Mouse (Mus musculus) heart, postnatal 0 days (tissue): ENCODE results near the gene Atmin.

Source experiments
- CTCF ChIP-seq: IDR thresholded peaks from 2 replicates; pipeline ENCODE4 v1.5.1; 2016; ENCODE audit warnings: antibody characterized with exemption, control low read depth, low read depth
- EP300 ChIP-seq: IDR thresholded peaks from 2 replicates; pipeline ENCODE4 v1.6.1; 2016; ENCODE audit warnings: antibody characterized with exemption, low read depth

GRCm38 (mm10) chr8:116991241-116991640 lies 48.0 kb downstream of the Atmin start:
- TF ChIP-seq CTCF (no peak), EP300 (no peak)
